Mouse (Mus musculus): ENCODE data around the gene Klhl33. TPM values are rescaled to one million over a fixed set of nuclear protein-coding genes. Genes with fewer than 3 reads are reported as not detected.
A peak's percentile ranks its signal among the peaks of the same experiment; 100 is the strongest.
"Not testable (repeated sequence)": the region's sequence is repeated elsewhere in the genome, so short reads cannot be mapped to it uniquely, and the experiment has no call there.

Gene Klhl33
- polyA plus RNA-seq, 1 experiment from 2014 or later: 0.68 TPM

DNA sequence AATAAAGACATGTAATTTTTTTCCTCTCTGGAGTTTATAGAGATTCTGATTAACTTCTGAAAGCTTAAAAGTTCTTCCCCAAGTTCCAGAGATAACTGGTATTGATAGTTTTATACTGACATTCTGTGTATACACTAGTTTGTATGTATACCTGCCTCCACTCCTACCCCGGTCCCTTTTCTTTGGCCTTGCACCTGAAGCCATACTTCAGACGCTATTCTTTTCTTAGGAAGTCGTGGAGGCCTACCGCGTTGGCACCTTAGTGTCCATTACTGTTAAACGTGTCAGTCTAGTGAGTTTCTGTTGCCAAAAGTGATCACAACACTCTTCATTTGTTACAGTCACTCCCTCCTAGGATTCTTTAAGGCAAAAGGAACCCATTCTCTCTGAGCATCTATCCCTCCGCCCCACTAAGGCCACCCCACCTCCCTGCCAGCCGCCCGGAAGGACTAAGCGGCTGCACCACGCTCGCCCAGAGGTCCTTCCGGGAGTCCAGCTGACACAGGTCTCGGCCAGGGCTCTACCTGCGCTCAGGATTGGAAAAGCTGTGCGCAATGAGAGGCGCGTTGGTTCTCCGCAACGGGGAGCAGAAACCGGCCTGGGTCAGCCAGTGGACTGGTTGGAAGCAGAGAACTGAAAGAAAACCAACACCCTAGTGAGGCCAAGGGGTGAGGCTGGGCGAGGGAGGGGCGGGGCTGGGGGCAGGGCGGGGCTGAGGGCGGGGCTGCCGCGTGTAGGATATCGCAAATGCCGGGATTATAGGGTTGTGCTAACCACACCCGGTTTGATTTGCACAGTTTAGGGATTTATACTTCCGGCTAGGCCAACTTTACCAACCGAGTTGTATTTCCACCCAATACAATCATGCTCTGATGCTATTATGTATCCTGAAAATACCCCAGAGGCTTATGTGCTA is 27.2 kb downstream of the Klhl33 start, which contains the start of gene Tep1:
Gene Tep1, minus strand, starts transcription at position 672 of the 916 bp plus-strand sequence.
- Histone ChIP-seq H3K4me3 (replicated peaks; ENCODE audit: low read length) (peak within 1 kb of the TSS; percentile 49), H3K9ac (replicated peaks; ENCODE audit: low read depth, low read length) (peak within 1 kb of the TSS; percentile 59), H3K27me3 (replicated peaks; ENCODE audit: control insufficient read depth, insufficient read depth, low read length) (no peaks in the 10 kb centered on the region), H3K4me2 (ENCODE audit: low read length) (peak within 1 kb of the TSS; percentile 72), H3K36me3 (ENCODE audit: control insufficient read depth, insufficient read depth) (no peaks in the 10 kb centered on the region), H3K9me3 (ENCODE audit: control insufficient read depth, low read length) (no peaks in the 10 kb centered on the region), H3K27ac (ENCODE audit: low read length) (no peak within 1 kb of the TSS), H3K4me1 (replicated peaks; ENCODE audit: control insufficient read depth, insufficient read depth, low read length) (peaks cover 8% of the 10 kb centered on the region)
- ATAC-seq: peak; percentile 86
- WGBS: 7% methylated on average over 32 of the region's 32 CpGs

DNA sequence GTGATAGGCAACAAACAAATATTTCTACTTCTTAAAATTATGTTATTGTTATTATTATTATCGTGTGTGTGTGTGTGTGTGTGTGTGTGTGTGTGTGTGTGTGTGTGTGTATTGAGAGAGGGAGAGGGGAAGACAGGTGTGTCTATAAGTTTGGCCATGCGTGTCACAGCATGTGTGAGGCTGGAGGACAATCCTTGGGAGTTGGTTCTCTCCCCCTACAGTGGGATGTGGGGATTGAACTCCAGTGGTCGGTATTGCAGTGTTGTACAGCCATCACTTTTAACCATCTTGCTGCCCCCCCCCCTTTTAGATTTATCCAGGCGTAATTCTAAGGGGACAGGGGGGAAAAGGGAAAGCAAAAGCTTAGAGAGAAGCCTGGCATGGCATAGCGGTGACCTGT is 28.7 kb downstream of the Klhl33 start:
- ATAC-seq: no peak
- H3K36me3 ChIP-seq (ENCODE audit: control insufficient read depth, insufficient read depth): no peaks in the 10 kb centered on the region
- WGBS: 92% methylated on average over 5 of the region's 5 CpGs

GRCm38 (mm10) chr14:50868211-50868610 is 29.1 kb downstream of the Klhl33 start:
- Histone ChIP-seq H3K9me3 (ENCODE audit: control insufficient read depth, low read length) (no peaks in the 10 kb centered on the region), H3K4me3 (replicated peaks; ENCODE audit: low read length) (no peak overlapping the region), H3K36me3 (ENCODE audit: control insufficient read depth, insufficient read depth) (no peaks in the 10 kb centered on the region), H3K9ac (replicated peaks; ENCODE audit: low read depth, low read length) (no peak overlapping the region), H3K27me3 (replicated peaks; ENCODE audit: control insufficient read depth, insufficient read depth, low read length) (no peaks in the 10 kb centered on the region), H3K4me2 (ENCODE audit: low read length) (no peak overlapping the region), H3K27ac (ENCODE audit: low read length) (no peak overlapping the region), H3K4me1 (replicated peaks; ENCODE audit: control insufficient read depth, insufficient read depth, low read length) (peaks cover 8% of the 10 kb centered on the region)
- WGBS: 79% methylated on average over 4 of the region's 4 CpGs
- no peak for ATAC-seq

More for the DNA sequence above, 28.7 kb downstream of the Klhl33 start:
- Histone ChIP-seq H3K9me3 (ENCODE audit: control insufficient read depth, low read length) (no peaks in the 10 kb centered on the region), H3K4me1 (replicated peaks; ENCODE audit: control insufficient read depth, insufficient read depth, low read length) (peaks cover 8% of the 10 kb centered on the region), H3K27ac (ENCODE audit: low read length) (no peak overlapping the region), H3K4me3 (replicated peaks; ENCODE audit: low read length) (no peak overlapping the region), H3K27me3 (replicated peaks; ENCODE audit: control insufficient read depth, insufficient read depth, low read length) (no peaks in the 10 kb centered on the region), H3K4me2 (ENCODE audit: low read length) (no peak overlapping the region), H3K9ac (replicated peaks; ENCODE audit: low read depth, low read length) (no peak overlapping the region)

DNA sequence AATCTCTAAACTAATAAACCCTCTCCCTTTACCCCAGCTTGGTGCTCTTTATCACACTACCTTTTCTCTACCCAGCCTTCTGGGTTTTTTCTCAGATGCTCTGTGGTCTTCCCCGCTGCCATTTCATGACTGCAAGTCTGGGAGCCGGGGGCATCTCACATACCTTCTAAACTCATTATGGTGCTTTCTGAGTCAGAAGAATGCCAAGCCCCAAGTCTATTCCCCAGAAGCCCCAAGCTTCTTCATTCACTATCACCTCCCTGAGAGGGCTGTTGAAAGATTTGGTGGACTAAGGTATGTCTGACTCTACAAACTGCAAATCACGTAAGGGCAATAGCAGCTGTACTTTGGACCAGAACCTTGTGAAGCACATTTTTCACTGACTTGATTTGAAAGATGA is 30.3 kb downstream of the Klhl33 start:
- no peak for ATAC-seq
- Histone ChIP-seq H3K27me3 (replicated peaks; ENCODE audit: control insufficient read depth, insufficient read depth, low read length) (no peaks in the 10 kb centered on the region), H3K4me2 (ENCODE audit: low read length) (no peak overlapping the region), H3K4me1 (replicated peaks; ENCODE audit: control insufficient read depth, insufficient read depth, low read length) (peaks cover 8% of the 10 kb centered on the region), H3K27ac (ENCODE audit: low read length) (no peak overlapping the region), H3K36me3 (ENCODE audit: control insufficient read depth, insufficient read depth) (no peaks in the 10 kb centered on the region), H3K9me3 (ENCODE audit: control insufficient read depth, low read length) (no peaks in the 10 kb centered on the region), H3K9ac (replicated peaks; ENCODE audit: low read depth, low read length) (no peak overlapping the region), H3K4me3 (replicated peaks; ENCODE audit: low read length) (no peak overlapping the region)
- WGBS: 94% methylated on average over 3 of the region's 3 CpGs

DNA sequence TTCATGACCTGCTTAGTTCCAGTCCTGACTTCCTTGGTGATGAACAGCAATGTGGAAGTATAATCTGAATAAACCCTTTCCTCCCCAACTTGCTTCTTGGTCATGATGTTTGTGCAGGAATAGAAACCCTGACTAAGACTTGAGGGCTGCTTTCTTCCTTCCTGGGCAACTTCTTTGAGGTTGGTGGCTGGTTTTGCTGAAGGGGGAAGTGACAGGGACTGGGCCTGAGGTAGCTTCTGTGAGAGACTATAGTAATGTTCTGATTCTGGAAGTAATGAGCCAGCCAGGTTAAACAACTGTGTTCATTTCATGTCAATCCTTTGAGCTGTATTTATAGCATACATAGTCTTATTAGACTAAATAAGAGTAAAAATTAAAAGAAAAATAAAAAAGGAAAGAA is 32.3 kb downstream of the Klhl33 start:
- not testable (repeated sequence) for H3K27ac ChIP-seq (ENCODE audit: low read length); H3K4me2 ChIP-seq (ENCODE audit: low read length); H3K9ac ChIP-seq (replicated peaks; ENCODE audit: low read depth, low read length); H3K27me3 ChIP-seq (replicated peaks; ENCODE audit: control insufficient read depth, insufficient read depth, low read length); H3K9me3 ChIP-seq (ENCODE audit: control insufficient read depth, low read length); H3K4me1 ChIP-seq (replicated peaks; ENCODE audit: control insufficient read depth, insufficient read depth, low read length); H3K36me3 ChIP-seq (ENCODE audit: control insufficient read depth, insufficient read depth); H3K4me3 ChIP-seq (replicated peaks; ENCODE audit: low read length); ATAC-seq

DNA sequence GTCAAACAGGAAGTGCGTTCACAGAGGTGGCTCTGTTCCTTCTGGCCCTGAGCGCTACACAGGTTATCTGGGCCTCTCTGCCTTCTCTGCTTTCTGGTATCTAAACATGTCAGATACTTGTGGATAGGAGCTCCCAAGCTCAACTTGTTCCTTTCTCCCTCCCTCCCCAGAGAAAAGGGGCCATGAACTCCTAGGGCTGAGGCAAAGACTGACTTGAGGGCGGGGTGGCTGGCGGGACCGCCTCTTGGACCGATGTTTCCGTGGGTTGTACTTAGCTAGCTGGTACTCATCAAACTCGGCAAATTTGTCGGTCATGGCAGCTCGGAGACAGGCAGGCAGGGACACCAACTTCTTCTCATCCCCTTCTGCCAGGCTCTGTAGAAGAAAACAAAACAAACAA is 34.7 kb downstream of the Klhl33 start:
- no peak for ATAC-seq
- Histone ChIP-seq H3K27ac (ENCODE audit: low read length) (no peak overlapping the region), H3K9me3 (ENCODE audit: control insufficient read depth, low read length) (no peaks in the 10 kb centered on the region), H3K4me3 (replicated peaks; ENCODE audit: low read length) (no peak overlapping the region), H3K9ac (replicated peaks; ENCODE audit: low read depth, low read length) (no peak overlapping the region), H3K36me3 (ENCODE audit: control insufficient read depth, insufficient read depth) (no peaks in the 10 kb centered on the region), H3K4me2 (ENCODE audit: low read length) (no peak overlapping the region), H3K27me3 (replicated peaks; ENCODE audit: control insufficient read depth, insufficient read depth, low read length) (no peaks in the 10 kb centered on the region), H3K4me1 (replicated peaks; ENCODE audit: control insufficient read depth, insufficient read depth, low read length) (no peaks in the 10 kb centered on the region)
- WGBS: 93% methylated on average over 10 of the region's 10 CpGs

- Histone ChIP-seq H3K36me3 (ENCODE audit: control insufficient read depth, insufficient read depth) (no peaks in the 10 kb centered on the region), H3K4me3 (replicated peaks; ENCODE audit: low read length) (no peak overlapping the region), H3K9me3 (ENCODE audit: control insufficient read depth, low read length) (no peaks in the 10 kb centered on the region), H3K27me3 (replicated peaks; ENCODE audit: control insufficient read depth, insufficient read depth, low read length) (no peaks in the 10 kb centered on the region), H3K4me1 (replicated peaks; ENCODE audit: control insufficient read depth, insufficient read depth, low read length) (no peaks in the 10 kb centered on the region), H3K4me2 (ENCODE audit: low read length) (no peak overlapping the region), H3K27ac (ENCODE audit: low read length) (no peak overlapping the region), H3K9ac (replicated peaks; ENCODE audit: low read depth, low read length) (no peak overlapping the region)
- 83% methylated on average over 5 of the region's 5 CpGs for WGBS
- no peak for ATAC-seq
These were observed 41.5 kb downstream of the Klhl33 start for GRCm38 (mm10) chr14:50855788-50856187.

Other genes starting within 250 kb of the Klhl33 start
- not detected in 2 replicates for gene Olfr747, start 204.3 kb downstream of the Klhl33 start, polyA plus RNA-seq (2015; fragmentation: Nextera tagmentation; extraction: Ambion mirVana)
- not detected in 2 replicates for gene Olfr748, start 190.1 kb downstream of the Klhl33 start, polyA plus RNA-seq (2015; fragmentation: Nextera tagmentation; extraction: Ambion mirVana)
- not detected in 2 replicates for gene Olfr749, start 152.4 kb downstream of the Klhl33 start, polyA plus RNA-seq (2015; fragmentation: Nextera tagmentation; extraction: Ambion mirVana)
- gene Ttc5, start 112.0 kb downstream of the Klhl33 start, polyA plus RNA-seq (2015; fragmentation: Nextera tagmentation; extraction: Ambion mirVana): 124 and 132 TPM in 2 replicates
- not detected in 2 replicates for gene Ccnb1ip1, start 89.8 kb downstream of the Klhl33 start, polyA plus RNA-seq (2015; fragmentation: Nextera tagmentation; extraction: Ambion mirVana)
- gene Parp2, start 89.7 kb downstream of the Klhl33 start, polyA plus RNA-seq (2015; fragmentation: Nextera tagmentation; extraction: Ambion mirVana): 53.3 and 56.7 TPM in 2 replicates
- gene Tep1, start 26.9 kb downstream of the Klhl33 start, polyA plus RNA-seq (2015; fragmentation: Nextera tagmentation; extraction: Ambion mirVana): 1.1 and 2.2 TPM in 2 replicates
- gene Osgep, start 27.4 kb upstream of the Klhl33 start, polyA plus RNA-seq (2015; fragmentation: Nextera tagmentation; extraction: Ambion mirVana): 140 and 146 TPM in 2 replicates
- gene Apex1, start 27.5 kb upstream of the Klhl33 start, polyA plus RNA-seq (2015; fragmentation: Nextera tagmentation; extraction: Ambion mirVana): 265 and 283 TPM in 2 replicates
- 100 and 101 TPM in 2 replicates for gene Pip4p1, start 33.3 kb upstream of the Klhl33 start, polyA plus RNA-seq (2015; fragmentation: Nextera tagmentation; extraction: Ambion mirVana)
- 15.8 and 17.2 TPM in 2 replicates for gene Pnp, start 33.6 kb upstream of the Klhl33 start, polyA plus RNA-seq (2015; fragmentation: Nextera tagmentation; extraction: Ambion mirVana)
- 3.2 TPM in 1 of 2 replicates, not detected in the other for gene Gm49342, start 47.0 kb upstream of the Klhl33 start, polyA plus RNA-seq (2015; fragmentation: Nextera tagmentation; extraction: Ambion mirVana)
- gene Pnp2, start 58.5 kb upstream of the Klhl33 start, polyA plus RNA-seq (2015; fragmentation: Nextera tagmentation; extraction: Ambion mirVana): 0.47 and 0.63 TPM in 2 replicates
- gene Rnase10, start 110.2 kb upstream of the Klhl33 start, polyA plus RNA-seq (2015; fragmentation: Nextera tagmentation; extraction: Ambion mirVana): not detected in 2 replicates
- not detected in 2 replicates for gene Rnase9, start 144.4 kb upstream of the Klhl33 start, polyA plus RNA-seq (2015; fragmentation: Nextera tagmentation; extraction: Ambion mirVana)
- not detected in 2 replicates for gene Rnase11, start 152.7 kb upstream of the Klhl33 start, polyA plus RNA-seq (2015; fragmentation: Nextera tagmentation; extraction: Ambion mirVana)
- gene Rnase12, start 160.2 kb upstream of the Klhl33 start, polyA plus RNA-seq (2015; fragmentation: Nextera tagmentation; extraction: Ambion mirVana): not detected in 2 replicates
- 0.04 TPM in 1 of 2 replicates, not detected in the other for gene Olfr750, start 176.9 kb upstream of the Klhl33 start, polyA plus RNA-seq (2015; fragmentation: Nextera tagmentation; extraction: Ambion mirVana)
- gene Rnase4, start 193.6 kb upstream of the Klhl33 start, polyA plus RNA-seq (2015; fragmentation: Nextera tagmentation; extraction: Ambion mirVana): 11.1 and 11.6 TPM in 2 replicates
- gene Ang, start 193.6 kb upstream of the Klhl33 start, polyA plus RNA-seq (2015; fragmentation: Nextera tagmentation; extraction: Ambion mirVana): 2.4 and 3.0 TPM in 2 replicates
- not detected in 2 replicates for gene Eddm3b, start 216.9 kb upstream of the Klhl33 start, polyA plus RNA-seq (2015; fragmentation: Nextera tagmentation; extraction: Ambion mirVana)
- gene Rnase6, start 226.4 kb upstream of the Klhl33 start, polyA plus RNA-seq (2015; fragmentation: Nextera tagmentation; extraction: Ambion mirVana): 0.22 and 0.77 TPM in 2 replicates
- 0.50 TPM in 1 of 2 replicates, not detected in the other for gene Rnase1, start 249.3 kb upstream of the Klhl33 start, polyA plus RNA-seq (2015; fragmentation: Nextera tagmentation; extraction: Ambion mirVana)